In genomic region chr19:57099094-57099357, GRCm38 (mm10) we compare ENCODE assay signal across 8 mouse cellular contexts.
A peak's percentile ranks its signal among the peaks of the same experiment; 100 is the strongest.
DNase-seq lines count a peak whose midpoint lies in the region; ATAC-seq and TF ChIP-seq lines count a peak whose summit lies in the region.

No protein-coding gene starts in this region.

- no peaks in the 10 kb centered on the region for H3K36me3 ChIP-seq in heart, embryonic 13.5 days
- no peaks in the 10 kb centered on the region for H3K36me3 ChIP-seq in lung, embryonic 15.5 days
- peaks cover 5% of the 10 kb centered on the region; the same call in 1 of the 2 replicates for H3K36me3 ChIP-seq in heart, postnatal 0 days (replicated peaks; ENCODE audit: control insufficient read depth, insufficient read depth, low read length)
- no peaks in the 10 kb centered on the region for H3K36me3 ChIP-seq in liver, postnatal 0 days (replicated peaks; ENCODE audit: insufficient read depth, low read length)
- H3K36me3 ChIP-seq in thymus, adult 2 months (ENCODE audit: control insufficient read depth, insufficient read depth, low read length) = peaks cover 15% of the 10 kb centered on the region

- no peak for TF ChIP-seq CTCF in heart, postnatal 0 days (IDR thresholded peaks at IDR 0.05; ENCODE audit: low read depth)
- TF ChIP-seq CTCF in liver, postnatal 0 days (IDR thresholded peaks at IDR 0.05; ENCODE audit: low read depth) = no peak
- TF ChIP-seq CTCF in thymus, adult 2 months (IDR thresholded peaks at IDR 0.05; ENCODE audit: borderline replicate concordance, control insufficient read depth, extremely low read depth, insufficient read depth, low read length, poor library complexity) = no peak

- H3K9me3 ChIP-seq in heart, embryonic 13.5 days = no peaks in the 10 kb centered on the region
- H3K9me3 ChIP-seq in lung, embryonic 15.5 days = no peaks in the 10 kb centered on the region
- no peaks in the 10 kb centered on the region for H3K9me3 ChIP-seq in heart, postnatal 0 days (replicated peaks; ENCODE audit: control insufficient read depth, low read length)
- no peaks in the 10 kb centered on the region for H3K9me3 ChIP-seq in liver, postnatal 0 days (ENCODE audit: low read length)

- H3K27ac ChIP-seq in heart, embryonic 13.5 days (replicated peaks) = peak overlapping the region; percentile 88
- H3K27ac ChIP-seq in lung, embryonic 15.5 days = peak overlapping the region; percentile 84
- H3K27ac ChIP-seq in heart, postnatal 0 days (ENCODE audit: low read depth) = peak overlapping the region; percentile 83
- H3K27ac ChIP-seq in liver, postnatal 0 days (ENCODE audit: low read depth) = peak overlapping the region; percentile 85
- no peak overlapping the region for H3K27ac ChIP-seq in thymus, adult 2 months (ENCODE audit: control insufficient read depth, insufficient read depth, low read length)

- H3K27me3 ChIP-seq in heart, embryonic 13.5 days (replicated peaks) = no peaks in the 10 kb centered on the region
- no peaks in the 10 kb centered on the region for H3K27me3 ChIP-seq in lung, embryonic 15.5 days
- no peaks in the 10 kb centered on the region for H3K27me3 ChIP-seq in heart, postnatal 0 days (ENCODE audit: control insufficient read depth, insufficient read depth, low read length)
- H3K27me3 ChIP-seq in liver, postnatal 0 days (ENCODE audit: insufficient read depth, low read length) = no peaks in the 10 kb centered on the region
- H3K27me3 ChIP-seq in thymus, adult 2 months (ENCODE audit: control insufficient read depth, insufficient read depth, low read length) = no peaks in the 10 kb centered on the region

- H3K9ac ChIP-seq in heart, embryonic 13.5 days = peak overlapping the region; percentile 26; the same call in 1 of the 2 replicates
- H3K9ac ChIP-seq in lung, embryonic 15.5 days = no peak overlapping the region
- no peak overlapping the region for H3K9ac ChIP-seq in heart, postnatal 0 days (replicated peaks; ENCODE audit: low read depth, low read length)
- H3K9ac ChIP-seq in liver, postnatal 0 days (replicated peaks) = no peak overlapping the region

- no peak for TF ChIP-seq EP300 in heart, postnatal 0 days (IDR thresholded peaks at IDR 0.05; ENCODE audit: low read depth)
- TF ChIP-seq EP300 in liver, postnatal 0 days (IDR thresholded peaks at IDR 0.05; ENCODE audit: low read depth) = no peak

- WGBS in heart, embryonic 13.5 days = 56% methylated on average over 4 of the region's 4 CpGs
- WGBS in lung, embryonic 15.5 days = 66% methylated on average over 4 of the region's 4 CpGs
- 54% methylated on average over 4 of the region's 4 CpGs for whole genome bisulfite sequencing in heart, postnatal 0 days
- WGBS in liver, postnatal 0 days (ENCODE audit: insufficient replicate concordance) = 64% methylated on average over 4 of the region's 4 CpGs
- 96% methylated on average over 4 of the region's 4 CpGs for WGBS in thymus, adult 2 months

- no peak for DNase-seq in heart, adult 8-10 months (ENCODE audit: low spot score)
- no peak for DNase-seq in lung, postnatal 10 days
- DNase-seq in heart, postnatal 0 days (ENCODE audit: low spot score) = no peak
- DNase-seq in liver, postnatal 0 days = no peak
- no peak for DNase-seq in thymus, adult 2 months

- H3K4me2 ChIP-seq in heart, embryonic 13.5 days = 0 out of 2 replicates have a peak overlapping the region, but pooled peaks have one; percentile 43
- no peak overlapping the region for H3K4me2 ChIP-seq in lung, embryonic 15.5 days
- H3K4me2 ChIP-seq in heart, postnatal 0 days (ENCODE audit: low read depth, low read length) = 0 out of 2 replicates have a peak overlapping the region, but pooled peaks have one; percentile 3
- H3K4me2 ChIP-seq in liver, postnatal 0 days (ENCODE audit: low read depth, low read length) = no peak overlapping the region

- ATAC-seq in heart, embryonic 13.5 days (ENCODE audit: extremely low read depth, insufficient number of reproducible peaks, low FRiP score, low TSS enrichment) = no peak
- no peak for ATAC-seq in lung, embryonic 15.5 days (ENCODE audit: borderline replicate concordance, extremely low read depth, low FRiP score, low TSS enrichment)
- no peak for ATAC-seq in heart, postnatal 0 days (ENCODE audit: insufficient read depth, low read depth)
- ATAC-seq in liver, postnatal 0 days = no peak
- no peak for ATAC-seq in megakaryocyte-erythroid progenitor cell, adult 5-6 weeks (replicated peaks; ENCODE audit: low FRiP score, low TSS enrichment, poor library complexity, severe bottlenecking)

- no peak for TF ChIP-seq POLR2A in thymus, adult 2 months (IDR thresholded peaks at IDR 0.05; ENCODE audit: control insufficient read depth, extremely low read depth, insufficient read depth, low read length, poor library complexity)

- no peak overlapping the region for H3K4me3 ChIP-seq in heart, embryonic 13.5 days
- no peak overlapping the region for H3K4me3 ChIP-seq in lung, embryonic 15.5 days
- no peak overlapping the region for H3K4me3 ChIP-seq in heart, postnatal 0 days (ENCODE audit: low read depth, low read length)
- H3K4me3 ChIP-seq in liver, postnatal 0 days (ENCODE audit: low read depth, low read length) = no peak overlapping the region
- H3K4me3 ChIP-seq in thymus, adult 2 months (ENCODE audit: control insufficient read depth, insufficient read depth, low read length) = no peak overlapping the region

- H3K4me1 ChIP-seq in heart, embryonic 13.5 days = peaks cover 41% of the 10 kb centered on the region
- H3K4me1 ChIP-seq in lung, embryonic 15.5 days = peaks cover 36% of the 10 kb centered on the region
- H3K4me1 ChIP-seq in heart, postnatal 0 days (ENCODE audit: control insufficient read depth, insufficient read depth) = peaks cover 35% of the 10 kb centered on the region
- H3K4me1 ChIP-seq in liver, postnatal 0 days (ENCODE audit: insufficient read depth) = 0 out of 2 replicates have a peak, but pooled peaks cover 5% of the 10 kb centered on the region
- H3K4me1 ChIP-seq in thymus, adult 2 months (replicated peaks; ENCODE audit: control insufficient read depth, insufficient read depth, low read length) = peaks cover 20% of the 10 kb centered on the region

Comparison
In these comparisons a context has a peak if more than half of its experiments do, and no peak if none do; other contexts are left out.
1. H3K4me2 ChIP-seq: peak in heart, embryonic 13.5 days (single experiment) and heart, postnatal 0 days (single experiment); none in lung, embryonic 15.5 days (single experiment) and liver, postnatal 0 days (single experiment).